Mouse (Mus musculus) spleen, postnatal 14 days (tissue): ENCODE data around the gene Jhy.
A peak's percentile ranks its signal among the peaks of the same experiment; 100 is the strongest.

Source experiments
- DNase-seq, 2 experiments: peaks; one replicate each; pipeline ENCODE4 v3.0.0; 2021 to 2022; ENCODE audit warnings: low spot score in 2 of 2

The Jhy gene

GRCm38 (mm10) chr9:40927351-40927980, 36.5 kb downstream of the Jhy start:
- DNase-seq, result no peak

GRCm38 (mm10) chr9:40917871-40918613, 45.9 kb downstream of the Jhy start:
- no peak for DNase-seq

- DNase-seq, result no peak
Observed at GRCm38 (mm10) chr9:40908915-40909314, 55.0 kb downstream of the Jhy start.

- no peak for DNase-seq
Observed at GRCm38 (mm10) chr9:40908411-40908810, 55.5 kb downstream of the Jhy start.

- DNase-seq, result no peak
Observed at GRCm38 (mm10) chr9:40907413-40907812, 56.5 kb downstream of the Jhy start.

GRCm38 (mm10) chr9:40892456-40892855, 71.5 kb downstream of the Jhy start:
- no peak for DNase-seq

- DNase-seq, result no peak
Observed at GRCm38 (mm10) chr9:40889389-40889788, 74.5 kb downstream of the Jhy start.

GRCm38 (mm10) chr9:40885669-40886068, 78.2 kb downstream of the Jhy start:
- DNase-seq, result no peak

GRCm38 (mm10) chr9:40878998-40879397, 84.9 kb downstream of the Jhy start:
- no peak for DNase-seq

- no peak for DNase-seq
Observed at GRCm38 (mm10) chr9:40878291-40878945, 85.5 kb downstream of the Jhy start.

GRCm38 (mm10) chr9:40877881-40878235, 86.1 kb downstream of the Jhy start:
- DNase-seq, result no peak

GRCm38 (mm10) chr9:40877146-40877880, 86.6 kb downstream of the Jhy start:
- no peak for DNase-seq

GRCm38 (mm10) chr9:40876693-40877092, 87.2 kb downstream of the Jhy start:
- DNase-seq, result no peak

- no peak for DNase-seq
Observed at GRCm38 (mm10) chr9:40876164-40876563, 87.8 kb downstream of the Jhy start.

GRCm38 (mm10) chr9:40875431-40875830, 88.5 kb downstream of the Jhy start:
- no peak for DNase-seq

GRCm38 (mm10) chr9:40874961-40875360, 89.0 kb downstream of the Jhy start:
- no peak for DNase-seq

- peak in 1 of 2 experiments; percentile 23 for DNase-seq
Observed at GRCm38 (mm10) chr9:40873556-40874470, 90.1 kb downstream of the Jhy start, which contains the start of gene Bsx. Gene Bsx, plus strand, starts transcription at chr9:40874127.

- DNase-seq, result no peak
Observed at GRCm38 (mm10) chr9:40872156-40872478, 91.8 kb downstream of the Jhy start.

GRCm38 (mm10) chr9:40871369-40872155, 92.4 kb downstream of the Jhy start:
- no peak for DNase-seq

GRCm38 (mm10) chr9:40870331-40870730, 93.6 kb downstream of the Jhy start:
- no peak for DNase-seq
